Mouse (Mus musculus): ENCODE results near the gene Shroom3. TPM values are rescaled to one million over a fixed set of nuclear protein-coding genes. Genes with fewer than 3 reads are reported as not detected.

Shroom3 gene
- polyA plus RNA-seq, 1 experiment from 2014 or later, result 5.0 TPM

GRCm38 (mm10) chr5:92804379-92804778 is 121.1 kb downstream of the Shroom3 start:
- DNase-seq (ENCODE audit: low spot score), result no peak
- Histone ChIP-seq H3K27ac (no peak overlapping the region), H3K4me3 (no peak overlapping the region), H3K36me3 (no peaks in the 10 kb centered on the region), H3K27me3 (ENCODE audit: low read depth, poor library complexity, severe bottlenecking) (peaks cover 2% of the 10 kb centered on the region; the same call in 1 of the 2 replicates), H3K9me3 (replicated peaks) (no peaks in the 10 kb centered on the region), H3K4me1 (peaks cover 20% of the 10 kb centered on the region)
- WGBS, result 68% methylated on average over 7 of the region's 7 CpGs

- peak overlapping the region; percentile 70 for H3K27ac ChIP-seq
- DNase-seq (ENCODE audit: low spot score), result peak; percentile 80
- H3K9me3 ChIP-seq (replicated peaks), result no peaks in the 10 kb centered on the region
- peaks cover 60% of the 10 kb centered on the region for H3K4me1 ChIP-seq
- H3K4me3 ChIP-seq, result peak overlapping the region; percentile 47
- peaks cover 8% of the 10 kb centered on the region; the same call in 1 of the 2 replicates for H3K27me3 ChIP-seq (ENCODE audit: low read depth, poor library complexity, severe bottlenecking)
- no peaks in the 10 kb centered on the region for H3K36me3 ChIP-seq
- WGBS, result 7% methylated on average over 28 of the region's 28 CpGs
These were observed 125.5 kb downstream of the Shroom3 start for GRCm38 (mm10) chr5:92808503-92809415.

- H3K27me3 ChIP-seq (ENCODE audit: low read depth, poor library complexity, severe bottlenecking), result peaks cover 8% of the 10 kb centered on the region; the same call in 1 of the 2 replicates
- DNase-seq (ENCODE audit: low spot score), result no peak
- peak overlapping the region; percentile 70; the same call in 1 of the 2 replicates for H3K27ac ChIP-seq
- no peaks in the 10 kb centered on the region for H3K36me3 ChIP-seq
- H3K9me3 ChIP-seq (replicated peaks), result no peaks in the 10 kb centered on the region
- WGBS, result 20% methylated on average over 13 of the region's 13 CpGs
- peak overlapping the region; percentile 47 for H3K4me3 ChIP-seq
- peaks cover 60% of the 10 kb centered on the region for H3K4me1 ChIP-seq
These were observed 126.1 kb downstream of the Shroom3 start for GRCm38 (mm10) chr5:92809416-92809750.

- Histone ChIP-seq H3K36me3 (no peaks in the 10 kb centered on the region), H3K27me3 (ENCODE audit: low read depth, poor library complexity, severe bottlenecking) (peaks cover 8% of the 10 kb centered on the region; the same call in 1 of the 2 replicates), H3K27ac (peak overlapping the region; percentile 77), H3K9me3 (replicated peaks) (no peaks in the 10 kb centered on the region), H3K4me1 (peaks cover 55% of the 10 kb centered on the region), H3K4me3 (peak overlapping the region; percentile 17; the same call in 1 of the 2 replicates)
- 29% methylated on average over 9 of the region's 9 CpGs for WGBS
- DNase-seq (ENCODE audit: low spot score), result peak; percentile 68
These were observed 127.8 kb downstream of the Shroom3 start for GRCm38 (mm10) chr5:92810922-92811533.

GRCm38 (mm10) chr5:92811761-92812160 is 128.5 kb downstream of the Shroom3 start:
- 35% methylated on average over 7 of the region's 7 CpGs for WGBS
- peak; percentile 53 for DNase-seq (ENCODE audit: low spot score)
- Histone ChIP-seq H3K27ac (peak overlapping the region; percentile 77), H3K4me1 (peaks cover 55% of the 10 kb centered on the region), H3K36me3 (no peaks in the 10 kb centered on the region), H3K4me3 (no peak overlapping the region), H3K27me3 (ENCODE audit: low read depth, poor library complexity, severe bottlenecking) (peaks cover 8% of the 10 kb centered on the region; the same call in 1 of the 2 replicates), H3K9me3 (replicated peaks) (no peaks in the 10 kb centered on the region)

GRCm38 (mm10) chr5:92812936-92813335 is 129.7 kb downstream of the Shroom3 start:
- 13% methylated on average over 8 of the region's 8 CpGs for WGBS
- H3K4me3 ChIP-seq, result no peak overlapping the region
- H3K27ac ChIP-seq, result peak overlapping the region; percentile 42; the same call in 1 of the 2 replicates

GRCm38 (mm10) chr5:92813562-92813961 is 130.3 kb downstream of the Shroom3 start:
- Histone ChIP-seq H3K9me3 (replicated peaks) (no peaks in the 10 kb centered on the region), H3K27me3 (ENCODE audit: low read depth, poor library complexity, severe bottlenecking) (peaks cover 8% of the 10 kb centered on the region; the same call in 1 of the 2 replicates), H3K4me3 (no peak overlapping the region), H3K4me1 (peaks cover 48% of the 10 kb centered on the region), H3K36me3 (no peaks in the 10 kb centered on the region), H3K27ac (no peak overlapping the region)
- DNase-seq (ENCODE audit: low spot score), result no peak
- 86% methylated on average over 5 of the region's 5 CpGs for WGBS

More at GRCm38 (mm10) chr5:92812936-92813335, 129.7 kb downstream of the Shroom3 start:
- H3K27me3 ChIP-seq (ENCODE audit: low read depth, poor library complexity, severe bottlenecking), result peaks cover 8% of the 10 kb centered on the region; the same call in 1 of the 2 replicates
- H3K36me3 ChIP-seq, result no peaks in the 10 kb centered on the region
- no peaks in the 10 kb centered on the region for H3K9me3 ChIP-seq (replicated peaks)
- peak; percentile 59 for DNase-seq (ENCODE audit: low spot score)
- peaks cover 54% of the 10 kb centered on the region for H3K4me1 ChIP-seq

GRCm38 (mm10) chr5:92814621-92815020 is 131.4 kb downstream of the Shroom3 start:
- no peak for DNase-seq (ENCODE audit: low spot score)
- no peaks in the 10 kb centered on the region for H3K9me3 ChIP-seq (replicated peaks)
- H3K27ac ChIP-seq, result no peak overlapping the region
- 88% methylated on average over 3 of the region's 3 CpGs for WGBS
- peaks cover 4% of the 10 kb centered on the region; the same call in 1 of the 2 replicates for H3K27me3 ChIP-seq (ENCODE audit: low read depth, poor library complexity, severe bottlenecking)
- peaks cover 38% of the 10 kb centered on the region for H3K4me1 ChIP-seq
- no peak overlapping the region for H3K4me3 ChIP-seq
- H3K36me3 ChIP-seq, result no peaks in the 10 kb centered on the region

GRCm38 (mm10) chr5:92817122-92817822 is 134.0 kb downstream of the Shroom3 start:
- Histone ChIP-seq H3K27me3 (ENCODE audit: low read depth, poor library complexity, severe bottlenecking) (no peaks in the 10 kb centered on the region), H3K9me3 (replicated peaks) (no peaks in the 10 kb centered on the region), H3K27ac (peak overlapping the region; percentile 36; the same call in 1 of the 2 replicates), H3K36me3 (no peaks in the 10 kb centered on the region), H3K4me3 (no peak overlapping the region), H3K4me1 (peaks cover 14% of the 10 kb centered on the region)
- 68% methylated on average over 11 of the region's 11 CpGs for WGBS
- DNase-seq (ENCODE audit: low spot score), result no peak

GRCm38 (mm10) chr5:92821370-92821769 is 138.1 kb downstream of the Shroom3 start:
- no peak overlapping the region for H3K4me3 ChIP-seq
- DNase-seq (ENCODE audit: low spot score), result no peak
- H3K27me3 ChIP-seq (ENCODE audit: low read depth, poor library complexity, severe bottlenecking), result no peaks in the 10 kb centered on the region
- H3K4me1 ChIP-seq, result peaks cover 2% of the 10 kb centered on the region
- H3K36me3 ChIP-seq, result no peaks in the 10 kb centered on the region
- H3K9me3 ChIP-seq (replicated peaks), result no peaks in the 10 kb centered on the region
- WGBS, result 77% methylated on average over 3 of the region's 3 CpGs
- no peak overlapping the region for H3K27ac ChIP-seq

- H3K4me3 ChIP-seq, result no peak overlapping the region
- no peaks in the 10 kb centered on the region for H3K36me3 ChIP-seq
- WGBS, result 83% methylated on average over 7 of the region's 7 CpGs
- H3K27ac ChIP-seq, result no peak overlapping the region
- DNase-seq (ENCODE audit: low spot score), result no peak
- H3K4me1 ChIP-seq, result peaks cover 15% of the 10 kb centered on the region
- H3K27me3 ChIP-seq (ENCODE audit: low read depth, poor library complexity, severe bottlenecking), result no peaks in the 10 kb centered on the region
- no peaks in the 10 kb centered on the region for H3K9me3 ChIP-seq (replicated peaks)
These were observed 140.3 kb downstream of the Shroom3 start for GRCm38 (mm10) chr5:92823495-92823894.

GRCm38 (mm10) chr5:92824304-92825009 is 141.2 kb downstream of the Shroom3 start:
- Histone ChIP-seq H3K9me3 (replicated peaks) (no peaks in the 10 kb centered on the region), H3K27ac (no peak overlapping the region), H3K27me3 (ENCODE audit: low read depth, poor library complexity, severe bottlenecking) (no peaks in the 10 kb centered on the region), H3K4me1 (peaks cover 15% of the 10 kb centered on the region), H3K36me3 (no peaks in the 10 kb centered on the region), H3K4me3 (no peak overlapping the region)
- DNase-seq (ENCODE audit: low spot score), result no peak
- 87% methylated on average over 10 of the region's 10 CpGs for WGBS

Measured in limb, embryonic 10.5 days (tissue).